In the genomic region with DNA sequence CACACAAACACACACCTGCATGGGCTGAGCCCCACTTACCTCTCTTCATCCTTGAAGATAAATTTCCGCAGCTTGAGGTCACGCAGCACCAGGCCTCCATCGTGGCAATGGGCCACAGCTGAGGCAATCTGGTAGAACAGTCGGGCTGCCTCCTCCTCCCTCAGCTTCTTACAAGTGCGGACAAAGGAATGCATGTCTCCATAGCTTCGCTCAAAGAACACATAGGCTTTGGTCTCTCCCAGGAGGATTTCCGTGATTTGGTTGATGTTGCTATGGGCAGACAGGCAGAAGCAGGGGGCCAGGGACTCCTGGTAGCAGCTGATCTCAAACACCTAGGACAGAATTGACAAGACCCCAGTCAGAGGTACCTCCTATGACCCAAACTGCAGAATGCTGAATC, we compare ENCODE assay signal across 10 mouse cellular contexts. TPM values are rescaled to one million over a fixed set of nuclear protein-coding genes. Genes with fewer than 3 reads are reported as not detected.
DNase-seq lines count a peak whose midpoint lies in the region; ATAC-seq and TF ChIP-seq lines count a peak whose summit lies in the region.
"Had no signal": no experiment of that assay in that cellular context is flagged by ENCODE, and none has a peak within 500 bp of the region (broad histone marks: within the 10 kb centered on the region; RNA-seq: fewer than 3 reads in every experiment).

No protein-coding gene starts in this region.

- no peak for TF ChIP-seq CTCF in cortical plate, adult 2 months (IDR thresholded peaks at IDR 0.05; ENCODE audit: extremely low read depth, insufficient read depth, low read length)

- H3K27me3 ChIP-seq in midbrain, embryonic 13.5 days = no peaks in the 10 kb centered on the region
- no peaks in the 10 kb centered on the region for H3K27me3 ChIP-seq in intestine, embryonic 15.5 days (replicated peaks)

- H3K9ac ChIP-seq in midbrain, embryonic 13.5 days (replicated peaks) = peak overlapping the region; percentile 42
- H3K9ac ChIP-seq in intestine, embryonic 15.5 days = no peak overlapping the region

- ATAC-seq in midbrain, embryonic 13.5 days = no peak
- ATAC-seq in intestine, embryonic 15.5 days = no peak

- peaks cover 17% of the 10 kb centered on the region for H3K4me1 ChIP-seq in cortical plate, adult 2 months (ENCODE audit: control insufficient read depth, insufficient read depth, low read length)
- H3K4me1 ChIP-seq in midbrain, embryonic 13.5 days (replicated peaks) = peaks cover 68% of the 10 kb centered on the region
- peaks cover 11% of the 10 kb centered on the region; the same call in 1 of the 2 replicates for H3K4me1 ChIP-seq in intestine, embryonic 15.5 days (replicated peaks)

- peak; percentile 34 for DNase-seq in kidney, postnatal 10 days
- DNase-seq in kidney, adult 9 months = no peak
- peak; percentile 52 to 60 for DNase-seq in heart, postnatal 10 days
- DNase-seq in cerebellum, adult 9-11 months = no peak
- no peak for DNase-seq in adipocyte (ENCODE audit: low spot score)
- DNase-seq: cerebellum, postnatal 36 days; liver had no signal

- H3K36me3 ChIP-seq in midbrain, embryonic 13.5 days = peaks cover 51% of the 10 kb centered on the region
- H3K36me3 ChIP-seq in intestine, embryonic 15.5 days = peaks cover 2% of the 10 kb centered on the region; the same call in 1 of the 2 replicates

- peak overlapping the region; percentile 58; the same call in 1 of the 2 replicates for H3K27ac ChIP-seq in cortical plate, adult 2 months (ENCODE audit: insufficient read depth, low read length)
- H3K27ac ChIP-seq in midbrain, embryonic 13.5 days = no peak overlapping the region
- H3K27ac ChIP-seq in intestine, embryonic 15.5 days = no peak overlapping the region

- no peak for TF ChIP-seq POLR2A in cortical plate, adult 2 months (IDR thresholded peaks at IDR 0.05; ENCODE audit: extremely low read depth, insufficient read depth, low read length)

- intact Hi-C loops in heart, postnatal 10 days (cut with DNase I) = loop anchor here (5.0 kb wide), 2 partner anchors 72 to 87 kb away; no protein-coding TSS in a partner anchor

- H3K9me3 ChIP-seq in midbrain, embryonic 13.5 days = no peaks in the 10 kb centered on the region
- no peaks in the 10 kb centered on the region for H3K9me3 ChIP-seq in intestine, embryonic 15.5 days

- WGBS in midbrain, embryonic 13.5 days = 65% methylated on average over 7 of the region's 7 CpGs
- 79% methylated on average over 7 of the region's 7 CpGs for WGBS in intestine, embryonic 15.5 days

- no peak overlapping the region for H3K4me3 ChIP-seq in cortical plate, adult 2 months (ENCODE audit: insufficient read depth, low read length)
- peak overlapping the region; percentile 22 for H3K4me3 ChIP-seq in midbrain, embryonic 13.5 days (replicated peaks)
- no peak overlapping the region for H3K4me3 ChIP-seq in intestine, embryonic 15.5 days (replicated peaks)

- peak overlapping the region; percentile 65 for H3K4me2 ChIP-seq in midbrain, embryonic 13.5 days (replicated peaks)
- H3K4me2 ChIP-seq in intestine, embryonic 15.5 days (replicated peaks) = no peak overlapping the region

RNA-seq across cellular contexts. Expression of gene Trib2, which starts 7.1 kb away (rescaled TPM):
- polyA plus RNA-seq in cortical plate, adult 2 months (2012; rRNA removed) = 24.6 and 27.4 TPM in 2 replicates
- 10 to 100 TPM; 60.4 to 86.6 TPM for total RNA-seq in heart, postnatal 10 days (2021)
- 120 and 121 TPM in 2 replicates for polyA plus RNA-seq in midbrain, embryonic 13.5 days (2015; fragmentation: Nextera tagmentation; extraction: Ambion mirVana)
- polyA plus RNA-seq in intestine, embryonic 15.5 days (2015; fragmentation: Nextera tagmentation; extraction: Ambion mirVana) = 18.5 and 21.1 TPM in 2 replicates

Comparison
In these comparisons a context has a peak if more than half of its experiments do, and no peak if none do; other contexts are left out.
1. DNase-seq: peak in kidney, postnatal 10 days (single experiment) and heart, postnatal 10 days (2 of 2); none in kidney, adult 9 months (single experiment), cerebellum, adult 9-11 months (single experiment) and adipocyte (single experiment).